Comparison of ENCODE assay signal across 7 mouse cellular contexts in the genomic region with DNA sequence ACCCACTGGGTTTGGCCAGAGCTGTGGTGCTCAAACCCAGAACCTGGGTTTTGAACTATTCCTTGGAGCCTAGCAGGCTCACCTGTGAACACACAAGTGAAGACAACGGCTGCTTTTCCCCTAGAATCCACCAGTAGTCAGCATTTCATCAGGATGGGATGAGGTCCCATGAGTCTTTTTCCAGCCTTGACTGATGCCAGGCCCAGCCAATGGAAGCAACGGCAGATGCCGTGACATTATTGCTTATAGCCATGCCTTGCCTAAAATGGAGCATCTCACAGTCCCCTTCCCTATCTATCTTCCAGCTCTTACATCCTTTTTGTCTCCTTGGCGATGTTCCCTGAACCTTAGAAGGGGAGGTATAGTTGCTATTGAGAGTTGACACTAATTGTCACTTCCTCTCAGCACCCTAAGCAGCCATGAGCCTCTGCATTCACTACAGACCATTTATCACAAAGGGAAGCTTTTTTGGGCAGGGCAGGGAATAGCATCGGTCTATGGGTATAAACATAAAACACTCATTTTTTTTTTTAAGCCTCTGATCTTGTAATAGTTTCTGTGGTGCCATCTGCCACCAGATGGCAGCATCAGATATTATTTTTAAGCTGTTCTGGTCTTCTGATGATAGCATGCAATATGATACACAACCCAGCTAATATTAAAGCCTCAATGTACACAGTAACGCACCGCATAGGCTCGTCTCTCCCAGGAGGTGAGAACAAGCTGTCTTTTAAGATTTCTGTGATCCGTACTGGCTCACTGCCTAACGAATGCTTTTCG. TPM values are rescaled to one million over a fixed set of nuclear protein-coding genes. Genes with fewer than 3 reads are reported as not detected.
DNase-seq lines count a peak whose midpoint lies in the region; ATAC-seq and TF ChIP-seq lines count a peak whose summit lies in the region.

No protein-coding gene starts in this region.

- no peak overlapping the region for H3K4me2 ChIP-seq in forebrain, postnatal 0 days (ENCODE audit: low read depth)
- H3K4me2 ChIP-seq in kidney, postnatal 0 days (ENCODE audit: low read length), result no peak overlapping the region
- H3K4me2 ChIP-seq in stomach, embryonic 14.5 days (replicated peaks; ENCODE audit: low read depth, low read length), result no peak overlapping the region

- TF ChIP-seq CTCF in forebrain, postnatal 0 days (IDR thresholded peaks at IDR 0.05; ENCODE audit: low read depth), result peak; percentile 68
- TF ChIP-seq CTCF in kidney, postnatal 0 days (IDR thresholded peaks at IDR 0.05; ENCODE audit: low read depth), result peak; percentile 74

- H3K4me1 ChIP-seq in forebrain, postnatal 0 days (ENCODE audit: insufficient read depth), result no peaks in the 10 kb centered on the region
- no peaks in the 10 kb centered on the region for H3K4me1 ChIP-seq in kidney, postnatal 0 days (replicated peaks; ENCODE audit: insufficient read depth, low read length)
- H3K4me1 ChIP-seq in stomach, embryonic 14.5 days (ENCODE audit: control insufficient read depth, insufficient read depth, low read length), result no peaks in the 10 kb centered on the region

- no peak overlapping the region for H3K4me3 ChIP-seq in forebrain, postnatal 0 days (ENCODE audit: low read depth, low read length)
- H3K4me3 ChIP-seq in kidney, postnatal 0 days (replicated peaks; ENCODE audit: low read depth, low read length), result no peak overlapping the region
- no peak overlapping the region for H3K4me3 ChIP-seq in stomach, embryonic 14.5 days (ENCODE audit: low read depth, low read length)

- WGBS in forebrain, postnatal 0 days, result 46% methylated on average over 11 of the region's 11 CpGs
- 54% methylated on average over 11 of the region's 11 CpGs for WGBS in kidney, postnatal 0 days
- 52% methylated on average over 11 of the region's 11 CpGs for WGBS in stomach, embryonic 14.5 days

- H3K9ac ChIP-seq in forebrain, postnatal 0 days, result no peak overlapping the region
- no peak overlapping the region for H3K9ac ChIP-seq in kidney, postnatal 0 days (ENCODE audit: low read depth, low read length)
- H3K9ac ChIP-seq in stomach, embryonic 14.5 days (replicated peaks; ENCODE audit: low read depth, low read length), result no peak overlapping the region

- H3K9me3 ChIP-seq in forebrain, postnatal 0 days (ENCODE audit: low read length), result no peaks in the 10 kb centered on the region
- no peaks in the 10 kb centered on the region for H3K9me3 ChIP-seq in kidney, postnatal 0 days (replicated peaks; ENCODE audit: low read length)
- no peaks in the 10 kb centered on the region for H3K9me3 ChIP-seq in stomach, embryonic 14.5 days (ENCODE audit: control insufficient read depth, low read depth, low read length)

- H3K27ac ChIP-seq in forebrain, postnatal 0 days (ENCODE audit: low read depth, low read length), result no peak overlapping the region
- no peak overlapping the region for H3K27ac ChIP-seq in kidney, postnatal 0 days
- no peak overlapping the region for H3K27ac ChIP-seq in stomach, embryonic 14.5 days (ENCODE audit: low read length)

- DNase-seq in thymus, postnatal 0 days (ENCODE audit: low spot score), result peak; percentile 26
- no peak for DNase-seq in thymus, postnatal 36 days
- peak; percentile 4 for DNase-seq in c-Kit-positive CD71-positive TER-119-negative erythroid progenitor cells, embryonic 14.5 days (ENCODE audit: low read depth)
- DNase-seq in forebrain, postnatal 0 days, result peak; percentile 84
- DNase-seq in kidney, postnatal 0 days (ENCODE audit: low spot score), result peak; percentile 76

- ATAC-seq in forebrain, postnatal 0 days, result peak; percentile 81
- ATAC-seq in kidney, postnatal 0 days (replicated peaks; ENCODE audit: low FRiP score, low read depth), result no peak
- ATAC-seq in megakaryocyte progenitor cell, adult 5-6 weeks (replicated peaks; ENCODE audit: poor library complexity), result peak; percentile 58
- peak; percentile 63; the same call in 1 of the 2 replicates for ATAC-seq in stomach, embryonic 14.5 days (ENCODE audit: insufficient number of reproducible peaks, insufficient read depth, low FRiP score, low read depth)

- H3K27me3 ChIP-seq in forebrain, postnatal 0 days (ENCODE audit: insufficient read depth, low read length), result no peaks in the 10 kb centered on the region
- H3K27me3 ChIP-seq in kidney, postnatal 0 days (ENCODE audit: insufficient read depth, low read length), result no peaks in the 10 kb centered on the region
- no peaks in the 10 kb centered on the region for H3K27me3 ChIP-seq in stomach, embryonic 14.5 days (ENCODE audit: control insufficient read depth, insufficient read depth, low read length)

- H3K36me3 ChIP-seq in forebrain, postnatal 0 days (ENCODE audit: insufficient read depth), result no peaks in the 10 kb centered on the region
- no peaks in the 10 kb centered on the region for H3K36me3 ChIP-seq in kidney, postnatal 0 days (ENCODE audit: insufficient read depth, low read length)
- no peaks in the 10 kb centered on the region for H3K36me3 ChIP-seq in stomach, embryonic 14.5 days (ENCODE audit: control insufficient read depth, insufficient read depth, low read length)

RNA-seq across cellular contexts. Expression of a gene that starts 12.1 kb away (rescaled TPM):
- polyA plus RNA-seq in thymus, postnatal 0 days (2015; fragmentation: Nextera tagmentation; extraction: Ambion mirVana), result 1.3 and 2.0 TPM in 2 replicates
- total RNA-seq in forebrain, postnatal 0 days (2014; rRNA removed), result 0.23 and 0.38 TPM in 2 replicates
- 1.7 and 2.7 TPM in 2 replicates for polyA plus RNA-seq in forebrain, postnatal 0 days (2015; fragmentation: Nextera tagmentation; extraction: Ambion mirVana)
- polyA plus RNA-seq in kidney, postnatal 0 days (2015; fragmentation: Nextera tagmentation; extraction: Ambion mirVana), result not detected in 2 replicates
- not detected in 2 replicates for total RNA-seq in megakaryocyte progenitor cell, adult 5-6 weeks (2015)
- total RNA-seq in megakaryocyte progenitor cell, adult 5-6 weeks (2017), result not detected in 2 replicates
- 0.62 TPM in 1 of 2 replicates, not detected in the other for polyA plus RNA-seq in stomach, embryonic 14.5 days (2014; fragmentation: Nextera tagmentation; extraction: Ambion mirVana)

RNA-seq across cellular contexts. Expression of a gene that starts 59.1 kb away (rescaled TPM):
- 4.2 and 5.2 TPM in 2 replicates for polyA plus RNA-seq in thymus, postnatal 0 days (2015; fragmentation: Nextera tagmentation; extraction: Ambion mirVana)
- 22.4 and 26.2 TPM in 2 replicates for total RNA-seq in forebrain, postnatal 0 days (2014; rRNA removed)
- 6.8 and 10.6 TPM in 2 replicates for polyA plus RNA-seq in forebrain, postnatal 0 days (2015; fragmentation: Nextera tagmentation; extraction: Ambion mirVana)
- polyA plus RNA-seq in kidney, postnatal 0 days (2015; fragmentation: Nextera tagmentation; extraction: Ambion mirVana), result 5.2 and 6.1 TPM in 2 replicates
- 5.8 and 6.2 TPM in 2 replicates for total RNA-seq in megakaryocyte progenitor cell, adult 5-6 weeks (2015)
- 5.2 and 6.0 TPM in 2 replicates for total RNA-seq in megakaryocyte progenitor cell, adult 5-6 weeks (2017)
- 10.8 and 11.4 TPM in 2 replicates for polyA plus RNA-seq in stomach, embryonic 14.5 days (2014; fragmentation: Nextera tagmentation; extraction: Ambion mirVana)

Comparison
In these comparisons a context has a peak if more than half of its experiments do, and no peak if none do; other contexts are left out.
1. DNase-seq: peak in thymus, postnatal 0 days (single experiment), c-Kit-positive CD71-positive TER-119-negative erythroid progenitor cells, embryonic 14.5 days (single experiment), forebrain, postnatal 0 days (single experiment) and kidney, postnatal 0 days (single experiment); none in thymus, postnatal 36 days (0 of 2).